Mouse (Mus musculus): ENCODE measurements around the gene Ppef2.
A peak's percentile ranks its signal among the peaks of the same experiment; 100 is the strongest.

Ppef2 gene

DNA sequence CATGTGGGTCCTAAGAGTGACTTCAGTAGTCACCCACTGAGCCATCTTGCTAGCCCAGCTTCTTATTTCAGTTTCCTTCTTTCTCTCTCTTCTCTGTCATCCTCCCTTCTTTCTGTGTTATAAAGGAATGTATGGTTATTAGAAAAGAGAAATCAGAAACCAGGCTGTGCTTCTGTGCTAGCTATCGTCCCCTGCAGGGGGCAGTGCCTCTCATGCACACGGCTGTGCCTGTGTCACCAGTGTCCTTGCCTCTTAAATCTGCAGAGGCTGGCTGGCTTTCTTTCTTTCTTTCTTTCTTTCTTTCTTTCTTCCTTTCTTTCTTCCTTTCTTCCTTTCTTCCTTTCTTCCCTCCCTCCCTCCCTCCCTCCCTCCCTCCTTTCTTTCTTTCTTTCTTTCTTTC is 60.4 kb downstream of the Ppef2 start:
- peak; percentile 30 for DNase-seq (ENCODE audit: low spot score)

GRCm38 (mm10) chr5:92188881-92189483 is 67.1 kb downstream of the Ppef2 start:
- no peak for DNase-seq (ENCODE audit: low spot score)

DNA sequence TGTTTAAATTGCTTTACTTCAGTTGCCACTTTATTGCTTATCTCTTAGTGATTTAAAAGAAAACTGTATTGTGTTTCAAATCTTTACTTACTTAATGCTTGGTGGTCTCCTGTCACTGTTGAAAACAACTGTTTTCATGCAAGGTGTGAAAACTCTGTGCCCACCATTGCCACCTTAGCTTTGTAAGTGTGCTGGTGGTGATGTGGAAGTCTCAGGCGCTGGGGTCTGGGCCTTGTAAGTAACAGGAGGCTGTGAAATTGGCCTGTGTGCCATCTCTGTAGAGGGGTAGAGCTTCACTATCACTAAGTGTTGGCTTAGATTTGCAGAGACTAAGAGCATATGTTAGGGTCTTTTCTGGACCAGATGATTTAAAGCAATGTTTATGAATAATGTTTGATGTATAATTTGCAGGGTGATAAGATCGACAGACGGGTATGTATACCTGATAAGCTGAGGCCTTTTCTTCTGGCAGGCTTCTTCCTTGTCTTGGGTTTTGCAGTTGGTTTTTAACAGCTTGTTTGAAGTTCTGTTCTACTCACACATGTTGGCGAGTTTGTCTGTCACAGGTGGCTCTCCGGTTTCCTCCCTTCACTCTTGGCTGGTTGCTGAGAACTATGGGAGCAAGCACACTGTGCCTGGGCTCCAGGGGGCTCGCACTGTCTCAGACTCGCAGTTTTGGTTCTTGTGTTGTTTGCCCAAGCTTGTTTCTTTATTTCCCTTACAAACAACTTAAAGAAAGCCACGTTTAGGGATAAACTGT is 72.8 kb downstream of the Ppef2 start:
- DNase-seq (ENCODE audit: low spot score) = no peak
